Comparison of ENCODE assay signal across 24 mouse cellular contexts in genomic region chr15:12331300-12331699, GRCm38 (mm10). TPM values are rescaled to one million over a fixed set of nuclear protein-coding genes. Genes with fewer than 3 reads are reported as not detected.
A peak's percentile ranks its signal among the peaks of the same experiment; 100 is the strongest.
DNase-seq lines count a peak whose midpoint lies in the region; ATAC-seq lines count a peak whose summit lies in the region.
"Had no signal": no experiment of that assay in that cellular context is flagged by ENCODE, and none has a peak within 500 bp of the region (broad histone marks: within the 10 kb centered on the region; RNA-seq: fewer than 3 reads in every experiment).

No protein-coding gene starts in this region.

- 50% methylated on average over 1 of the region's 1 CpGs for WGBS in forebrain, embryonic 15.5 days
- WGBS in forebrain, embryonic 11.5 days, result 75% methylated on average over 1 of the region's 1 CpGs
- 13% methylated on average over 1 of the region's 1 CpGs for WGBS in heart, embryonic 15.5 days

- no peak overlapping the region for H3K4me3 ChIP-seq in forebrain, embryonic 15.5 days
- H3K4me3 ChIP-seq in forebrain, embryonic 11.5 days (ENCODE audit: low read depth, low read length), result no peak overlapping the region
- H3K4me3 ChIP-seq in heart, embryonic 15.5 days, result no peak overlapping the region
- H3K4me3 ChIP-seq: embryonic facial prominence, embryonic 12.5 days; erythroblast, embryonic 14.5 days; hindbrain, embryonic 10.5 days; limb, embryonic 12.5 days; midbrain, embryonic 15.5 days; neural tube, embryonic 13.5 days had no signal

- DNase-seq in forebrain, embryonic 11.5 days (ENCODE audit: low spot score), result no peak
- DNase-seq in heart, adult 9 months (ENCODE audit: low spot score in 2 of 2), result no peak
- DNase-seq in testis, postnatal 10 days (ENCODE audit: low spot score), result peak; percentile 31
- no peak for DNase-seq in testis, postnatal 14 days (ENCODE audit: low spot score)
- DNase-seq in spleen, postnatal 4 days (ENCODE audit: low spot score in 2 of 2), result no peak
- DNase-seq: adrenal gland, postnatal 36 days; cerebellum, adult 11 months; kidney, adult 11 months; kidney, postnatal 4 days; liver, postnatal 0 days had no signal

- H3K36me3 ChIP-seq in forebrain, embryonic 15.5 days, result no peaks in the 10 kb centered on the region
- no peaks in the 10 kb centered on the region for H3K36me3 ChIP-seq in forebrain, embryonic 11.5 days (ENCODE audit: control insufficient read depth, insufficient read depth, low read length)
- no peaks in the 10 kb centered on the region for H3K36me3 ChIP-seq in heart, embryonic 15.5 days
- H3K36me3 ChIP-seq: embryonic facial prominence, embryonic 12.5 days; midbrain, embryonic 15.5 days; neural tube, embryonic 13.5 days had no signal

- H3K27ac ChIP-seq in forebrain, embryonic 15.5 days (replicated peaks), result peak overlapping the region; percentile 52
- no peak overlapping the region for H3K27ac ChIP-seq in forebrain, embryonic 11.5 days (ENCODE audit: low read depth, low read length)
- H3K27ac ChIP-seq in heart, embryonic 15.5 days, result peak overlapping the region; percentile 64; the same call in 1 of the 2 replicates
- H3K27ac ChIP-seq: hindbrain, embryonic 10.5 days; macrophage; midbrain, embryonic 15.5 days; neural tube, embryonic 13.5 days had no signal

- no peaks in the 10 kb centered on the region for H3K9me3 ChIP-seq in forebrain, embryonic 15.5 days
- no peaks in the 10 kb centered on the region for H3K9me3 ChIP-seq in forebrain, embryonic 11.5 days (ENCODE audit: control insufficient read depth, low read length)
- no peaks in the 10 kb centered on the region for H3K9me3 ChIP-seq in heart, embryonic 15.5 days (replicated peaks)
- H3K9me3 ChIP-seq: embryonic facial prominence, embryonic 12.5 days; hindbrain, embryonic 10.5 days; limb, embryonic 12.5 days; midbrain, embryonic 15.5 days; neural tube, embryonic 13.5 days had no signal

- no peaks in the 10 kb centered on the region for H3K27me3 ChIP-seq in forebrain, embryonic 15.5 days
- H3K27me3 ChIP-seq in forebrain, embryonic 11.5 days (ENCODE audit: control insufficient read depth, insufficient read depth, low read length), result no peaks in the 10 kb centered on the region
- no peaks in the 10 kb centered on the region for H3K27me3 ChIP-seq in heart, embryonic 15.5 days
- H3K27me3 ChIP-seq: embryonic facial prominence, embryonic 12.5 days; limb, embryonic 12.5 days; midbrain, embryonic 15.5 days; neural tube, embryonic 13.5 days; Patski had no signal

- H3K9ac ChIP-seq in forebrain, embryonic 15.5 days (replicated peaks), result no peak overlapping the region
- H3K9ac ChIP-seq in forebrain, embryonic 11.5 days (ENCODE audit: low read length), result no peak overlapping the region
- no peak overlapping the region for H3K9ac ChIP-seq in heart, embryonic 15.5 days
- H3K9ac ChIP-seq: embryonic facial prominence, embryonic 12.5 days; limb, embryonic 12.5 days; liver, postnatal 0 days; midbrain, embryonic 15.5 days; neural tube, embryonic 13.5 days had no signal

- peaks cover 14% of the 10 kb centered on the region for H3K4me1 ChIP-seq in forebrain, embryonic 15.5 days
- no peaks in the 10 kb centered on the region for H3K4me1 ChIP-seq in forebrain, embryonic 11.5 days (replicated peaks; ENCODE audit: control insufficient read depth, insufficient read depth, low read length)
- H3K4me1 ChIP-seq in heart, embryonic 15.5 days (replicated peaks), result peaks cover 39% of the 10 kb centered on the region
- H3K4me1 ChIP-seq: midbrain, embryonic 15.5 days had no signal

- no peak overlapping the region for H3K4me2 ChIP-seq in forebrain, embryonic 15.5 days (replicated peaks)
- H3K4me2 ChIP-seq in forebrain, embryonic 11.5 days (ENCODE audit: low read depth, low read length, severe bottlenecking), result no peak overlapping the region
- no peak overlapping the region for H3K4me2 ChIP-seq in heart, embryonic 15.5 days
- H3K4me2 ChIP-seq: embryonic facial prominence, embryonic 12.5 days; heart, embryonic 11.5 days; limb, embryonic 12.5 days; liver, embryonic 11.5 days; midbrain, embryonic 15.5 days; neural tube, embryonic 13.5 days had no signal

- peak; percentile 30; the same call in 1 of the 2 replicates for ATAC-seq in forebrain, embryonic 15.5 days (replicated peaks)
- ATAC-seq in forebrain, embryonic 11.5 days (replicated peaks; ENCODE audit: low FRiP score), result no peak
- ATAC-seq in heart, embryonic 15.5 days (replicated peaks; ENCODE audit: insufficient number of reproducible peaks, insufficient read depth, low FRiP score, low read depth), result no peak
- ATAC-seq: hindbrain, embryonic 16.5 days; liver, postnatal 0 days; midbrain, embryonic 15.5 days; Patski had no signal

RNA-seq across cellular contexts. Expression of gene 1810049J17Rik, which starts 9.6 kb away (rescaled TPM):
- polyA plus RNA-seq in forebrain, embryonic 15.5 days (2015; fragmentation: Nextera tagmentation; extraction: Ambion mirVana), result 0.80 and 0.91 TPM in 2 replicates
- 1.0 TPM in 1 of 2 replicates, not detected in the other for polyA plus RNA-seq in forebrain, embryonic 11.5 days (2014; fragmentation: Nextera tagmentation; extraction: Ambion mirVana)
- polyA plus RNA-seq in heart, embryonic 15.5 days (2015; fragmentation: Nextera tagmentation; extraction: Ambion mirVana), result 0.71 TPM in 1 of 2 replicates, not detected in the other
- polyA plus RNA-seq: erythroblast, embryonic 14.5 days; heart, embryonic 11.5 days; spleen, adult 2 months had no signal

RNA-seq across cellular contexts. Expression of gene Golph3, which starts 10.1 kb away (rescaled TPM):
- 66.1 and 74.2 TPM in 2 replicates for polyA plus RNA-seq in forebrain, embryonic 15.5 days (2015; fragmentation: Nextera tagmentation; extraction: Ambion mirVana)
- 102 and 103 TPM in 2 replicates for polyA plus RNA-seq in forebrain, embryonic 11.5 days (2014; fragmentation: Nextera tagmentation; extraction: Ambion mirVana)
- 62.7 and 69.4 TPM in 2 replicates for polyA plus RNA-seq in heart, embryonic 15.5 days (2015; fragmentation: Nextera tagmentation; extraction: Ambion mirVana)
